Mouse (Mus musculus) MEL (cell line): ENCODE measurements around the gene Eif4e3.

ENCODE experiments used
- CHD2 ChIP-seq: IDR thresholded peaks from 2 replicates; pipeline ENCODE4 v1.6.1; 2011; ENCODE audit warnings: low read length, improper control_type of control experiment
- CTCF ChIP-seq, 3 experiments: IDR thresholded peaks in 2 of 3; conservative IDR thresholded peaks in 1 of 3; 2 replicates each; pipeline ENCODE4 v1.5.1; 2011 to 2012; ENCODE audit warnings: low read length in 3 of 3, low read depth in 2 of 3, mild to moderate bottlenecking in 2 of 3, improper control_type of control experiment in 1 of 3, inconsistent platforms in 1 of 3, mixed read lengths in 1 of 3, moderate library complexity in 1 of 3; ENCODE audit not compliant: control insufficient read depth in 1 of 3, insufficient read depth in 1 of 3, poor library complexity in 1 of 3, severe bottlenecking in 1 of 3
- EP300 ChIP-seq, 2 experiments: IDR thresholded peaks; 2 replicates each; pipeline ENCODE4 v1.6.1; 2011; ENCODE audit warnings: improper control_type of control experiment in 2 of 2, low read length in 2 of 2, low read depth in 1 of 2, mild to moderate bottlenecking in 1 of 2
- GATA1 ChIP-seq: IDR thresholded peaks from 2 replicates; pipeline ENCODE4 v1.6.1; 2011; ENCODE audit warnings: low read depth, low read length, improper control_type of control experiment
- MYC ChIP-seq: IDR thresholded peaks from 2 replicates; pipeline ENCODE4 v1.6.1; 2011; ENCODE audit warnings: low read depth, mild to moderate bottlenecking, low read length, improper control_type of control experiment, moderate library complexity
- NELFE ChIP-seq: IDR thresholded peaks from 2 replicates; pipeline ENCODE4 v1.6.1; 2011; ENCODE audit warnings: low read depth, low read length, improper control_type of control experiment
- POLR2A ChIP-seq, 2 experiments: IDR thresholded peaks; 2 replicates each; pipeline ENCODE4 v1.6.1; 2011 to 2012; ENCODE audit warnings: low read length in 2 of 2, mild to moderate bottlenecking in 2 of 2, control low read depth in 1 of 2, improper control_type of control experiment in 1 of 2, low read depth in 1 of 2, moderate library complexity in 1 of 2; ENCODE audit not compliant: control insufficient read depth in 1 of 2, insufficient read depth in 1 of 2, poor library complexity in 1 of 2
- USF2 ChIP-seq, 2 experiments: IDR thresholded peaks; 2 replicates each; pipeline ENCODE4 v1.6.1; 2011 to 2012; ENCODE audit warnings: improper control_type of control experiment in 2 of 2, low read length in 2 of 2, borderline replicate concordance in 1 of 2, inconsistent platforms in 1 of 2, low read depth in 1 of 2, mild to moderate bottlenecking in 1 of 2; ENCODE audit not compliant: insufficient read depth in 1 of 2

- no peak for TF ChIP-seq CTCF (IDR thresholded peaks at IDR 0.05 in 2 of 3, conservative IDR thresholded peaks at IDR 0.05 in 1 of 3; ENCODE audit: control insufficient read depth in 1 of 3, insufficient read depth in 1 of 3, low read depth in 2 of 3, low read length in 3 of 3, poor library complexity in 1 of 3, severe bottlenecking in 1 of 3)
- TF ChIP-seq USF2 (IDR thresholded peaks at IDR 0.05; ENCODE audit: borderline replicate concordance in 1 of 2, insufficient read depth in 1 of 2, low read depth in 1 of 2, low read length in 2 of 2) = no peak
- no peak for TF ChIP-seq POLR2A (IDR thresholded peaks at IDR 0.05; ENCODE audit: control insufficient read depth in 1 of 2, insufficient read depth in 1 of 2, low read depth in 1 of 2, low read length in 2 of 2, poor library complexity in 1 of 2)
- no peak for TF ChIP-seq NELFE
- TF ChIP-seq MYC = no peak
- no peak for TF ChIP-seq EP300 (IDR thresholded peaks at IDR 0.05; ENCODE audit: low read depth in 1 of 2, low read length in 2 of 2)
- TF ChIP-seq GATA1 = no peak
- TF ChIP-seq CHD2 = no peak
Measured at GRCm38 (mm10) chr6:99621167-99621566, 45.4 kb downstream of the Eif4e3 start.
